Mouse (Mus musculus) ES-E14 (cell line): ENCODE measurements around the gene Trp53bp2.

Source experiments
- CHD2 ChIP-seq: IDR thresholded peaks from 2 replicates; pipeline ENCODE4 v1.6.1; 2014; ENCODE audit warnings: mild to moderate bottlenecking, low read depth, low read length, inconsistent platforms
- HCFC1 ChIP-seq: IDR thresholded peaks from 2 replicates; pipeline ENCODE4 v1.6.1; 2012; ENCODE audit warnings: low read length, inconsistent platforms, borderline replicate concordance; ENCODE audit not compliant: insufficient read depth

DNA sequence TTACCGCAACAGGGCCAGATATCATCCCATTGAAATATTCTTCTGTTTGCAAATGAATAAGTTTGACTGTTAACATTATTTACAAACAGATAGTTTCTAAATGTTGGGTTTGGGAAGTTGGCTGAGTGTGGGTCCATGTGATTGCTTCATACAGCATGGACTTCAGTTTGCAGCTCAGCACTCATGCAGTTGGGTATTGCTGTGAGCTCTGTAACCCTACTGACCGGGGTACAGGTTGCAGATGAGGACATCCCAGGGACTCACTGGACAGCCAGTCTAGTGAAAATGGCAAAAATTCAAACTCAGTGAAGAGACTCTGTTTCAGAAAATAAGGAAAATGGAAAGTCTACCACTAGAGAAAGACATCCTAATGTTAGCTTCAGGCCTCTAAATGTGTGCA is 21.7 kb downstream of the Trp53bp2 start:
- TF ChIP-seq CHD2 (no peak), HCFC1 (no peak)
